Mouse (Mus musculus): ENCODE data around the gene Fanci. TPM values are rescaled to one million over a fixed set of nuclear protein-coding genes. Genes with fewer than 3 reads are reported as not detected.
A peak's percentile ranks its signal among the peaks of the same experiment; 100 is the strongest.

The Fanci gene
- polyA plus RNA-seq, 1 experiment from 2014 or later: 1.8 TPM

GRCm38 (mm10) chr7:79349738-79350386 is 41.9 kb upstream of the Fanci start:
- H3K36me3 ChIP-seq (ENCODE audit: control insufficient read depth, insufficient read depth, low read length): peaks cover 23% of the 10 kb centered on the region; the same call in 1 of the 2 replicates
- no peak overlapping the region for H3K4me2 ChIP-seq (replicated peaks; ENCODE audit: low read depth)
- no peak overlapping the region for H3K27ac ChIP-seq (replicated peaks)
- H3K9me3 ChIP-seq (ENCODE audit: control insufficient read depth, low read length): no peaks in the 10 kb centered on the region
- H3K27me3 ChIP-seq (ENCODE audit: control insufficient read depth, insufficient read depth, low read length): no peaks in the 10 kb centered on the region
- ATAC-seq (ENCODE audit: low FRiP score, low TSS enrichment) (peak; percentile 13), DNase-seq (ENCODE audit: low spot score) (peak; percentile 70)
- WGBS: 41% methylated on average over 12 of the region's 12 CpGs
- no peak overlapping the region for H3K9ac ChIP-seq (ENCODE audit: low read length)
- H3K4me1 ChIP-seq (replicated peaks; ENCODE audit: control insufficient read depth, insufficient read depth): no peaks in the 10 kb centered on the region
- no peak overlapping the region for H3K4me3 ChIP-seq (ENCODE audit: low read depth, low read length)
- TF ChIP-seq EP300 (optimal IDR thresholded peaks at IDR 0.05) (no peak), CTCF (IDR thresholded peaks at IDR 0.05; ENCODE audit: low read depth) (peak; percentile 98)

- H3K9ac ChIP-seq (ENCODE audit: low read length): no peak overlapping the region
- H3K4me2 ChIP-seq (replicated peaks; ENCODE audit: low read depth): no peak overlapping the region
- H3K9me3 ChIP-seq (ENCODE audit: control insufficient read depth, low read length): no peaks in the 10 kb centered on the region
- H3K27ac ChIP-seq (replicated peaks): no peak overlapping the region
- DNase-seq (ENCODE audit: low spot score) (no peak), ATAC-seq (ENCODE audit: low FRiP score, low TSS enrichment) (no peak)
- H3K27me3 ChIP-seq (ENCODE audit: control insufficient read depth, insufficient read depth, low read length): no peaks in the 10 kb centered on the region
- peaks cover 18% of the 10 kb centered on the region for H3K36me3 ChIP-seq (ENCODE audit: control insufficient read depth, insufficient read depth, low read length)
- TF ChIP-seq EP300 (optimal IDR thresholded peaks at IDR 0.05): no peak
- TF ChIP-seq CTCF (IDR thresholded peaks at IDR 0.05; ENCODE audit: low read depth): no peak
- H3K4me1 ChIP-seq (replicated peaks; ENCODE audit: control insufficient read depth, insufficient read depth): no peaks in the 10 kb centered on the region
- no peak overlapping the region for H3K4me3 ChIP-seq (ENCODE audit: low read depth, low read length)
- WGBS: 55% methylated on average over 15 of the region's 15 CpGs
These were observed 33.2 kb upstream of the Fanci start for GRCm38 (mm10) chr7:79358350-79359182.

GRCm38 (mm10) chr7:79359183-79359435 is 32.6 kb upstream of the Fanci start:
- H3K27ac ChIP-seq (replicated peaks): no peak overlapping the region
- DNase-seq (ENCODE audit: low spot score): no peak
- TF ChIP-seq CTCF (IDR thresholded peaks at IDR 0.05; ENCODE audit: low read depth): no peak
- TF ChIP-seq EP300 (optimal IDR thresholded peaks at IDR 0.05): no peak
- no peak overlapping the region for H3K4me3 ChIP-seq (ENCODE audit: low read depth, low read length)
- H3K9ac ChIP-seq (ENCODE audit: low read length): no peak overlapping the region
- WGBS: 85% methylated on average over 3 of the region's 3 CpGs
- no peaks in the 10 kb centered on the region for H3K4me1 ChIP-seq (replicated peaks; ENCODE audit: control insufficient read depth, insufficient read depth)
- H3K4me2 ChIP-seq (replicated peaks; ENCODE audit: low read depth): no peak overlapping the region
- ATAC-seq (ENCODE audit: low FRiP score, low TSS enrichment): no peak
- peaks cover 20% of the 10 kb centered on the region for H3K36me3 ChIP-seq (ENCODE audit: control insufficient read depth, insufficient read depth, low read length)
- no peaks in the 10 kb centered on the region for H3K27me3 ChIP-seq (ENCODE audit: control insufficient read depth, insufficient read depth, low read length)
- no peaks in the 10 kb centered on the region for H3K9me3 ChIP-seq (ENCODE audit: control insufficient read depth, low read length)

GRCm38 (mm10) chr7:79360056-79360455 is 31.7 kb upstream of the Fanci start:
- no peak overlapping the region for H3K9ac ChIP-seq (ENCODE audit: low read length)
- no peak overlapping the region for H3K4me3 ChIP-seq (ENCODE audit: low read depth, low read length)
- whole genome bisulfite sequencing: 73% methylated on average over 11 of the region's 11 CpGs
- DNase-seq (ENCODE audit: low spot score): no peak
- peaks cover 18% of the 10 kb centered on the region for H3K36me3 ChIP-seq (ENCODE audit: control insufficient read depth, insufficient read depth, low read length)
- no peak overlapping the region for H3K27ac ChIP-seq (replicated peaks)
- no peak for ATAC-seq (ENCODE audit: low FRiP score, low TSS enrichment)
- H3K4me2 ChIP-seq (replicated peaks; ENCODE audit: low read depth): no peak overlapping the region
- H3K4me1 ChIP-seq (replicated peaks; ENCODE audit: control insufficient read depth, insufficient read depth): no peaks in the 10 kb centered on the region
- H3K9me3 ChIP-seq (ENCODE audit: control insufficient read depth, low read length): no peaks in the 10 kb centered on the region
- no peaks in the 10 kb centered on the region for H3K27me3 ChIP-seq (ENCODE audit: control insufficient read depth, insufficient read depth, low read length)
- no peak for TF ChIP-seq CTCF (IDR thresholded peaks at IDR 0.05; ENCODE audit: low read depth)
- no peak for TF ChIP-seq EP300 (optimal IDR thresholded peaks at IDR 0.05)

GRCm38 (mm10) chr7:79362208-79362607 is 29.5 kb upstream of the Fanci start:
- no peak for DNase-seq (ENCODE audit: low spot score)
- no peak overlapping the region for H3K4me2 ChIP-seq (replicated peaks; ENCODE audit: low read depth)
- H3K9ac ChIP-seq (ENCODE audit: low read length): no peak overlapping the region
- WGBS: 78% methylated on average over 8 of the region's 8 CpGs
- peaks cover 16% of the 10 kb centered on the region for H3K36me3 ChIP-seq (ENCODE audit: control insufficient read depth, insufficient read depth, low read length)
- no peaks in the 10 kb centered on the region for H3K4me1 ChIP-seq (replicated peaks; ENCODE audit: control insufficient read depth, insufficient read depth)
- H3K27ac ChIP-seq (replicated peaks): no peak overlapping the region
- no peaks in the 10 kb centered on the region for H3K27me3 ChIP-seq (ENCODE audit: control insufficient read depth, insufficient read depth, low read length)
- H3K9me3 ChIP-seq (ENCODE audit: control insufficient read depth, low read length): no peaks in the 10 kb centered on the region
- H3K4me3 ChIP-seq (ENCODE audit: low read depth, low read length): no peak overlapping the region
- TF ChIP-seq EP300 (optimal IDR thresholded peaks at IDR 0.05) (no peak), CTCF (IDR thresholded peaks at IDR 0.05; ENCODE audit: low read depth) (no peak)
- no peak for ATAC-seq (ENCODE audit: low FRiP score, low TSS enrichment)

GRCm38 (mm10) chr7:79362830-79363229 is 28.9 kb upstream of the Fanci start:
- Histone ChIP-seq H3K4me3 (ENCODE audit: low read depth, low read length) (no peak overlapping the region), H3K4me2 (replicated peaks; ENCODE audit: low read depth) (no peak overlapping the region), H3K27me3 (ENCODE audit: control insufficient read depth, insufficient read depth, low read length) (no peaks in the 10 kb centered on the region), H3K9me3 (ENCODE audit: control insufficient read depth, low read length) (no peaks in the 10 kb centered on the region), H3K36me3 (ENCODE audit: control insufficient read depth, insufficient read depth, low read length) (peaks cover 16% of the 10 kb centered on the region), H3K9ac (ENCODE audit: low read length) (no peak overlapping the region), H3K4me1 (replicated peaks; ENCODE audit: control insufficient read depth, insufficient read depth) (no peaks in the 10 kb centered on the region), H3K27ac (replicated peaks) (no peak overlapping the region)
- peak; percentile 11; the same call in 1 of the 2 replicates for ATAC-seq (ENCODE audit: low FRiP score, low TSS enrichment)
- DNase-seq (ENCODE audit: low spot score): no peak
- WGBS: 81% methylated on average over 7 of the region's 7 CpGs
- TF ChIP-seq CTCF (IDR thresholded peaks at IDR 0.05; ENCODE audit: low read depth): no peak
- no peak for TF ChIP-seq EP300 (optimal IDR thresholded peaks at IDR 0.05)
